Mouse (Mus musculus) induced T-regulatory cell, adult 2 months (primary cell): ENCODE data around the gene Creb3.
"Not testable (repeated sequence)": the region's sequence is repeated elsewhere in the genome, so short reads cannot be mapped to it uniquely, and the experiment has no call there.

Experiments
- DNase-seq: peaks from one replicate; pipeline ENCODE4 v3.0.0-alpha.2; 2012; ENCODE audit warnings: low read depth

Gene Creb3

DNA sequence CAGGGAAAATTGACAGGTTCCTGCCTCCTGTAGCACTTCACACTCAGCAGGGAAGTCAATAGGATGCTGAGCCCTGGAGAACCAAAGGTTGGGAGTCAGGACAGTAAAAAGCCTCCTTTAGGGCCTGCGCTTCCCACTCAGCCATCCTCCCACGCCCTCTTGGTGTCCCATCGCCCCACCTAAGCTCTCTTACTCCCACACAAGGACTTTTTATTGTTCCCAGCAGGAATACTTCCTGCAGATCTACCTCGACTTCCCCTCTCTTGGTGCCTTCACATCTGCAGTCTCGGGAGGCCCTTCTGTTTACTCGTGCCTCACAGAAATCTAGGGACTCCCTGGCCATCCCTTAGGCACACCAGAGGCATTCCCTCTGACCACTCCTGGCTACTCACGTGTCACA, 21.3 kb downstream of the Creb3 start:
- DNase-seq: no peak

DNA sequence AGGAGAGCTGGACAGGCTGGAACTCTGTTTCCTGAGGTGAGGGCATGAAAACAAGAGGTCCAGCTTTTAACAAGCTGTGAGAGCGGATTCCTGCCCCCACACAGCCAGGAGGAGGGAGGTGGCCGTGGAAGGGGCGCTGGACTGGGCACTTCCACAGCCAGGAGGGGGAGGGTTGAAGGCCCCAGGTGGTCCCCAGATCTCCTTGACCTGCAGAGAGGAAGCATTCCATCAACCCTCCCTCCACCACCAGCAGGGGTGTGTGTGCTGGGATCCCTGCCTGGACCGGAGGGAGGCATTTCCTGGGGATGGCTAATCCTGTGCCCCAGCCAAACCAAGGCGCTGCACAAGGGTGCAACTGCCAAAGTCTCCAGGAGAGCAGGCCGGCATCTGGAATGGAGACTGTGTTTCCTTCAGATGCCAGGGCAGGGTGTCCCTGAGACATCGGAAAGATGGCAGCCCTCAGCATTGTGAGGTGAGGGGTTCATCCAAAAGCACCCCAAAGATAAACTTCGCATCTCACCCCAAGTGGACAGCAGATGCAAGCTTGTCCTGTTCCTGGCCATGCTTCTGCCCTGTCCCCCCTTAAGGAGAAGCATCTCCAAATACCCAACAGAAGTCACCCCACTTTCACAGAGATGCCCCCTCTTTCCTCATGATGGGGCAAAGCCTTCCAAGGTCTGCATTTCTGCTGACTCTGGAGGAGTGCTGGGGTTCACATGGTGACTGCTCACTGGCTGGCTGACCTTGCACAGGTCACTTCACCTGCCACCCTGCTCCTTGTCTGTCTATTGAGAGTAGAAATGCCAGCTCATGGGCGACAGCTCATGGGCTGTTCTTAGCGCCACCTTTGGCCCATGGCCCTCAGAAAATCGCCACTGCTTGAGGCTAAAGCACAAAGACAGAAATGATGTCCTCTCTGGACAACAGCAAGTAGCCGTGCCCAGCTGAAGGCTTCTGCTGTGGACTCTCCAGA, 22.6 kb downstream of the Creb3 start, which contains the start of gene Msmp:
Msmp (minus strand) TSS at position 51 of the 973 bp plus-strand sequence.
- DNase-seq: no peak

GRCm38 (mm10) chr4:43585682-43586081, 23.6 kb downstream of the Creb3 start:
- DNase-seq: no peak

GRCm38 (mm10) chr4:43586411-43586810, 24.3 kb downstream of the Creb3 start:
- no peak for DNase-seq

DNA sequence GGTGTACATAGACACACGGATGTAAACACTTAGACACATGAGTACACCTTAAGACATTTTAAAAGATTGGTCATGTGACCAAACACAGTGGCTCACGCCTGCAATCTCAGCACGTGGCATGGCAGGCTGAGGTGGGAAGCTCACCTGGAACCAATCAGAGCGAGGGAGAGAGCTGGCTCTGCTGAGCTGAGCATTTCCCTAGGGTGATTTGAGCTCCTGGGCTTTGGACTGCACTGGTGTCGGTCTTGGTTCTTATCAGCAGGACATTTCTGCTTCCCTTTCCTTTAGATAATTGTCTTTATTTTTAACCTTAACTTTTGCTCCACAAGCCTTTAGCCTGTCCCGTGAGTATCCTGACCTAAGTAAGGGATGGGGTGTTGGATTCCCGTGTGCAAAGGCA, 25.5 kb downstream of the Creb3 start:
- no peak for DNase-seq

DNA sequence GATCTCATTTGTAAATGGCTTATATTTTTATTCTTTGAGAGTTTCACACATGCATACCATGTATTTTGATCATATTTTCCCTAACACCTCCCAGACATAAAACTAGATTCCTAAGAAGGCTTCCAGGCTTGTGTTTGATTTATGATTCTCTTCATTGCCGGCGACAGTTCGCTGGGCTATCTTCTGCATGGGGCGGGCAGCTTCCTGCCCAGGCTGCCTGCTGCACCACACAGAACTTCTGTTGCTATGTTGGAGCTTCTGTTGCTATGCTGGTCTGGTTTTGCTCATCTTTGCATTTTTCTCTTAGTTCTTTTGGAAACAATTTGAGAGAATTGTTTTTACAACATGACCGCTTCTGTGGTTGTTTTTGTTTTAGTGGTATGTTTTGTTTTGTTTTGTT, 29.4 kb downstream of the Creb3 start:
- DNase-seq: peak; percentile 46

DNA sequence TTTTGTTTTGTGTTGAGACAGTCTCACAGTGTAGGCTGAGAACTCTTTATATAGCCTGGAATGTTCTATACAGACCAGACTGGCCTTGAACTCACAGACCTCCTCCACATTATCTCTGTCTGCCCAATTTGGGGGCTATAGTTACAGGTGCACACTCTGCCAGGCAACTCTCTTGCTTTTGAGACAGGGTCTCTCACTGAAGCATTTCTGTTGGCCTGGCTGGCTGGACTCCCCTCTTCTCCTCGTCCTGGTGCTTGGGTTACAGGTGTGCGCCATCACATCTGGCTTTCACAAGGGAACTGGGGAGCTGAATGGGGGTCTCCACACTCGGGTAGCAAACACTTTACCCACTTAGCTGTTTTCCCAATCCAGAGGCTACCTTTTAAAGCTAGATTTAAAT, 29.8 kb downstream of the Creb3 start:
- DNase-seq: no peak

- no peak for DNase-seq
These were observed 31.3 kb downstream of the Creb3 start for GRCm38 (mm10) chr4:43593453-43593852.

- DNase-seq: not testable (repeated sequence)
These were observed 34.5 kb downstream of the Creb3 start for GRCm38 (mm10) chr4:43596597-43596996.

DNA sequence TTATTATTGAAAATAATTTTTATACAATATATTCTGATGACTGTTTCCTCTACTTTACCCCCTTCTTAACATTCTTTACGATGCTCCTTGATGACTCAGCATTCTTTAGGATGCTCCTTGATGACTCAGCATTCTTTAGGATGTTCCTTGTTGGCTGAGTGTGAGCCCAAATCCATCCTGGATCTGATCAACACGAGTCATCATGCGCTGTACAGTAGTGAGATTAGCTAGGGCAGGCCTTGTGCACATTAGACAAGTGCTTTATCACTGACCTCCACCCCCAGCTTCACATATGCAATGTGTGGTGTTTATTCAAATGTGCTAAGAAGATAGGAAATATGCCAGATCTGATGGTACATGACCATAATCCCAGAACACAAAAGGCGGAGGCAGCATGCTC, 36.1 kb downstream of the Creb3 start:
- DNase-seq: no peak

GRCm38 (mm10) chr4:43598650-43599380, 36.7 kb downstream of the Creb3 start:
- no peak for DNase-seq

DNA sequence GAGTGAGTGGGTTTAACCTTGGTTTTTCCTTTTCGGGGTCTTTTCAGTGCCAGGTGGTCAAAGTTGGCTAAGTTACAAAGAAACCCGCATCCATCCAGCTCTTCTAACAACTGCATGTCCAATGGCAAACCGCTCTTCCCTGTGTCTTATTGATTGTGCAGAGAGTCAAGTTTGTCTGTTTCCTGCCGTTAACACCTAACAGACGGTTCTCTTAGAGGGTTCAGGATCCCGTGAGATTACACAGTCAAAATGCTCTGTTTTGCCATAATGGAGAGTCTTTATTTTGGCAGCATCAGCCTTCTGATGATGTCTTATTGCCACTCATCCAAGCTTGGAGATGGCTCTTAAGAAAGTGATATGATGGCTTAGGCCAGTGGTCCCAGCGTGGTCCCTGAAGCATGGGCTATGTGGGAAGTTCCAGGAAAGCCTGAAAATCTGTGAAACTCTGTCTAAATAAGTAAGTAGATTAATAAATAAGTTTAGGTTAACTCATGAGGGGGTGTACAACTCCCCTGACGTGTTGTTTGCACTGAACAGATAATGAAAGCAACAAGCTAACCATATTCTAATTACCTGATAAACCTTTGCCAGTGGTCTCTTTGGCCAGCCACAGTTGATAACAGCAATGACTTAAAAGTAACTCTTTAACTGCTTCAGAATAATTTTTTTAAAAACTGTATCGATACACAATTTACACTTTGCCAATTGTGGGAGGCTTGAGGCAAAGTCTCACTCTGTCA, 38.2 kb downstream of the Creb3 start:
- DNase-seq: no peak

DNA sequence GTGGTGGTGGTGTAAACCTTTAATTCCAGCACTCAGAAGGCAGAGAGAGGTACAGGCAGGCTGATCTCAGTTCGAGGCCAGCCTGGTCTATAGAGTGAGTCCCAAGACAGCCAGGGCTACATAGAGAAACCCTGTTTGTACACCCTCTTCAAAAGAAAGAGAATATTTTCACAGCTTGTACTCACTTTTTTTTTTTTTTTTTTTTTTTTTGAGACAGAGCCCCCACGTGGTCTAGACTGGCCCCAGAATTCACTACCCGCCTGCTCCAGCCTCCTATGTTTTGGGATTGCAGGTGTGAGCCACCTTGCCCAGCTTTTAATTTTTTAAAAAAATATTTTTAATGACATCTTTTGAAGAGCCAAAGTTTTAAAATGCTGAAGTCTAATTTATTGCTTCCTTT, 42.0 kb downstream of the Creb3 start:
- DNase-seq: no peak

DNA sequence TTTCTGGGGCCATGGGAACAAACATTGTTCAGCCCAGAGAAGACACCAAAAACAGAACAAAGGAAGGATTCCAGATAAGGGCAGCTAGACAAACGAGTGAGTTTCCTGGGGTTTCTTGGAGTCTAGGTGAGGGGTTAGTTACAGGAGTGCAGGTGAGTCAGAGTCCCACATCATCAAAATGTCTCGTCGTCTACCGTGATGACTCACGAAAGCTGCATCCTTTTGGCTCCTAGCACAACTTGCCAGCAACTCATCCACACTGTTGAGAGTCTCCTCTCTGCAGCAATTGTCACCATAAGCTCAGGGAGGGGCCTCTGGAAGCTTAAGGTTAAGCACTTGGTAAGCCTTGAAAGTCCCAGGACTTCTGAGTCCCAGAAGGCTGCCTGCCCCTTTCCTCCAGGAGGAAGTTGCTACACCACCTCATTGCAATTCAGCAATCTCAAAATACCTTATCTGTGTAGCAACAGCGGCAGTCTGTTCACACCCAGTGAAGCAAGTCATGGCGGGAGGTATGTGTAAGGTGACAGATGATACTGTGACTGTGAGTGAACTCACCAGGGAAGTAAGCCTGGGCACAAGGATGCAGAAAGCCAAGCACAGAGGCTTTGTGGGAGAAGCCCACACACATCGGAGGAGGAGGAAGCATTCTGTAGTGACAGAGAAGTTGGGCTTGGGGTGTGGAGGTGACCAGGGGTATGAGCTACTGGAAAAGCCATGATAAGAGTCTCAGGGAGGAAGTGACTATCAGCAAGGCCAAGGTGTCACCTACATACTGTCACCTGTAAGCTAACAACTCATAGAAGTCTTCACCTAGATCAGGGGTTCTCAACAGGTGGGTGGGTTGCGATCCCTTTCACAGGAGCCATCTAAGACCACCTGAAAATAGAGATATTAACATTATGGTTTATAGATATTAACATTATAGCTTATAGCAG, 42.9 kb downstream of the Creb3 start:
- no peak for DNase-seq

GRCm38 (mm10) chr4:43612534-43612933, 50.4 kb downstream of the Creb3 start:
- no peak for DNase-seq

- DNase-seq: peak; percentile 24
These were observed 51.1 kb downstream of the Creb3 start for GRCm38 (mm10) chr4:43613060-43613730.
